Mouse (Mus musculus) G1E-ER4 (cell line): ENCODE data around the gene Wwox. TPM values are rescaled to one million over a fixed set of nuclear protein-coding genes. Genes with fewer than 3 reads are reported as not detected.

Source experiments
- GATA1 ChIP-seq: IDR thresholded peaks from one replicate; pipeline ENCODE4 v1.8.0; 2012; ENCODE audit warnings: low read length, inconsistent platforms
- polyA plus RNA-seq: library from polyadenylated mRNA; stranded (reverse); fragments of >175 nt; gene quantifications from 2 replicates; pipeline ENCODE4 v1.2.3, GENCODE M21; 2012

The Wwox gene
- polyA plus RNA-seq, 1 experiment: 7.2 TPM

- no peak for TF ChIP-seq GATA1
These were observed 830.1 kb downstream of the Wwox start for GRCm38 (mm10) chr8:115269601-115270000.

GRCm38 (mm10) chr8:115273976-115274375, 834.5 kb downstream of the Wwox start:
- no peak for TF ChIP-seq GATA1

- no peak for TF ChIP-seq GATA1
These were observed 836.8 kb downstream of the Wwox start for GRCm38 (mm10) chr8:115276281-115276680.

- no peak for TF ChIP-seq GATA1
These were observed 838.8 kb downstream of the Wwox start for GRCm38 (mm10) chr8:115278291-115278690.

- TF ChIP-seq GATA1: no peak
These were observed 850.8 kb downstream of the Wwox start for GRCm38 (mm10) chr8:115290224-115290623.

GRCm38 (mm10) chr8:115296760-115297159, 857.3 kb downstream of the Wwox start:
- TF ChIP-seq GATA1: no peak

- TF ChIP-seq GATA1: no peak
These were observed 863.0 kb downstream of the Wwox start for GRCm38 (mm10) chr8:115302484-115302883.

- TF ChIP-seq GATA1: no peak
These were observed 868.0 kb downstream of the Wwox start for GRCm38 (mm10) chr8:115307412-115307811.

GRCm38 (mm10) chr8:115311003-115311402, 871.5 kb downstream of the Wwox start:
- no peak for TF ChIP-seq GATA1

- no peak for TF ChIP-seq GATA1
These were observed 872.9 kb downstream of the Wwox start for GRCm38 (mm10) chr8:115312371-115312770.

GRCm38 (mm10) chr8:115322501-115322900, 883.0 kb downstream of the Wwox start:
- TF ChIP-seq GATA1: no peak

GRCm38 (mm10) chr8:115330671-115331070, 891.2 kb downstream of the Wwox start:
- no peak for TF ChIP-seq GATA1

- no peak for TF ChIP-seq GATA1
These were observed 894.5 kb downstream of the Wwox start for GRCm38 (mm10) chr8:115333972-115334371.

- no peak for TF ChIP-seq GATA1
These were observed 896.9 kb downstream of the Wwox start for GRCm38 (mm10) chr8:115336361-115336760.

GRCm38 (mm10) chr8:115348704-115349103, 909.2 kb downstream of the Wwox start:
- TF ChIP-seq GATA1: no peak

- no peak for TF ChIP-seq GATA1
These were observed 911.3 kb downstream of the Wwox start for GRCm38 (mm10) chr8:115350707-115351106.

- no peak for TF ChIP-seq GATA1
These were observed 918.3 kb downstream of the Wwox start for GRCm38 (mm10) chr8:115357663-115358335.

- TF ChIP-seq GATA1: no peak
These were observed 919.0 kb downstream of the Wwox start for GRCm38 (mm10) chr8:115358481-115358880.

GRCm38 (mm10) chr8:115359701-115360100, 920.2 kb downstream of the Wwox start:
- TF ChIP-seq GATA1: no peak
